Mouse (Mus musculus) myocyte (in vitro differentiated cells): ENCODE data around the gene Anxa4. TPM values are rescaled to one million over a fixed set of nuclear protein-coding genes. Genes with fewer than 3 reads are reported as not detected.
A peak's percentile ranks its signal among the peaks of the same experiment; 100 is the strongest.

Source experiments
- H3K27me3 ChIP-seq: one replicate; pipeline ENCODE4 v1.6.1; 2011; ENCODE audit not compliant: control insufficient read depth, insufficient read depth, insufficient read length
- H3K36me3 ChIP-seq: one replicate; pipeline ENCODE4 v1.6.1; 2011; ENCODE audit not compliant: control insufficient read depth, insufficient read depth
- H3K4me2 ChIP-seq: one replicate; pipeline ENCODE4 v1.6.1; 2011; ENCODE audit warnings: low read depth, control low read depth
- H3K4me3 ChIP-seq: one replicate; pipeline ENCODE4 v1.5.1; 2011; ENCODE audit warnings: mild to moderate bottlenecking, control low read depth, moderate library complexity
- H3K79me2 ChIP-seq: one replicate; pipeline ENCODE4 v1.6.1; 2011; ENCODE audit not compliant: control insufficient read depth, insufficient read depth
- H3ac ChIP-seq: one replicate; pipeline ENCODE4 v1.6.1; 2011; ENCODE audit not compliant: control insufficient read depth, insufficient read length
- CEBPB ChIP-seq: IDR thresholded peaks from 2 replicates; pipeline ENCODE4 v1.6.1; 2011; ENCODE audit warnings: mild to moderate bottlenecking, moderate library complexity; ENCODE audit not compliant: poor library complexity, insufficient read depth, severe bottlenecking
- E2F4 ChIP-seq: IDR thresholded peaks from one replicate; pipeline ENCODE4 v1.6.1; 2011; ENCODE audit warnings: mild to moderate bottlenecking, control low read depth, moderate library complexity; ENCODE audit not compliant: insufficient read depth
- MAX ChIP-seq: IDR thresholded peaks from one replicate; pipeline ENCODE4 v1.6.1; 2011; ENCODE audit warnings: low read depth, mild to moderate bottlenecking, control low read depth
- MYOD1 ChIP-seq, 3 experiments: IDR thresholded peaks; one replicate each; pipeline ENCODE4 v1.6.1; 2011; ENCODE audit warnings: control low read depth in 2 of 3, low read depth in 2 of 3, mild to moderate bottlenecking in 2 of 3, moderate library complexity in 1 of 3; ENCODE audit not compliant: insufficient read length in 2 of 3, control insufficient read depth in 1 of 3
- MYOG ChIP-seq, 3 experiments: IDR thresholded peaks; one replicate each; pipeline ENCODE4 v1.6.1; 2011; ENCODE audit warnings: control low read depth in 2 of 3, low read depth in 2 of 3, mild to moderate bottlenecking in 2 of 3; ENCODE audit not compliant: insufficient read length in 2 of 3, control insufficient read depth in 1 of 3, insufficient read depth in 1 of 3
- POLR2A ChIP-seq: IDR thresholded peaks from one replicate; pipeline ENCODE4 v1.6.1; 2011; ENCODE audit warnings: low read depth, mild to moderate bottlenecking, control low read depth, moderate library complexity; ENCODE audit not compliant: insufficient read length
- POLR2AphosphoS2 ChIP-seq: IDR thresholded peaks from one replicate; pipeline ENCODE4 v1.6.1; 2011; ENCODE audit warnings: low read depth, control low read depth; ENCODE audit not compliant: insufficient read length
- REST ChIP-seq: IDR thresholded peaks from one replicate; pipeline ENCODE4 v1.6.1; 2011; ENCODE audit warnings: mild to moderate bottlenecking, control low read depth, moderate library complexity; ENCODE audit not compliant: insufficient read depth, insufficient read length
- SRF ChIP-seq: IDR thresholded peaks from one replicate; pipeline ENCODE4 v1.6.1; 2011; ENCODE audit warnings: low read depth; ENCODE audit not compliant: control insufficient read depth, insufficient read length
- TCF12 ChIP-seq: IDR thresholded peaks from one replicate; pipeline ENCODE4 v1.6.1; 2011; ENCODE audit warnings: mild to moderate bottlenecking, control low read depth; ENCODE audit not compliant: poor library complexity, insufficient read depth, severe bottlenecking
- TCF3 ChIP-seq: IDR thresholded peaks from one replicate; pipeline ENCODE4 v1.6.1; 2011; ENCODE audit warnings: low read depth, control low read depth; ENCODE audit not compliant: insufficient read length
- USF1 ChIP-seq: IDR thresholded peaks from one replicate; pipeline ENCODE4 v1.6.1; 2011; ENCODE audit warnings: low read depth, mild to moderate bottlenecking, control low read depth, moderate library complexity
- polyA plus RNA-seq: library from polyadenylated mRNA; unstranded; fragments of >200 nt; fragmentation: generic; extraction: Trizol; gene quantifications from one replicate; pipeline ENCODE4 v1.2.1, GENCODE M21; 2012; ENCODE audit warnings: missing spikeins

Gene Anxa4
- polyA plus RNA-seq, 1 experiment = 72.5 TPM

DNA sequence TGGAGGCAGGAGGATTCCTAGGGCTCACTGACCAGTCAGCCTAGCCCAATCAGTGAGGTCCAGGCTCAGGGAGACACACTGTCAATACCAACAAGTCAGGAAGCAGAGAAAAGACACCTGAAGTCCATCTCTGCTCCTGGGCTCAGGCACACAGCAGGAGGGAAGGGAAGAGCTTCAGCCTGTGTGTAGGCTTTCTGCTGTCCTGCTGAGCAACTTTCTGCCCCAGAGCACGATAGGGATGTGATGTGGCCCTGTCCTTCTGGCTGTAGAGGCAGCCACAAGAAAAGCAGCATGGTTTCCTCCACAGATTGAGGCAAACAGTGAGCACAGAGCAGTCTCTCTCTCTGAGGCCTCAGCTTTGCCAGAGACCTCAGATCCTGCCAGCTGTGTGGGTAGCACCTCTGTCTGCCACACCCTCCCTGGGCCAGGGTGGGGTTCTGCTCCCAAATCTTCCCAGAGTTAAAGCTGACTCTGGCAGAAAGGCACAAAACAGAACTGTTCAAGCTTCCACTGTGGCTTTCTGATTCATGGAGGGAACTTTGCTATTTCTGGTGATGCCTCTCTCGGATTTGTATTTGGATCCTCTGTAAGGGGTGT lies 11.9 kb downstream of the Anxa4 start:
- no peak for TF ChIP-seq SRF
- no peak for TF ChIP-seq USF1
- no peak for TF ChIP-seq CEBPB
- TF ChIP-seq TCF12 = no peak
- no peak for TF ChIP-seq MAX
- TF ChIP-seq POLR2AphosphoS2 = no peak
- no peak for TF ChIP-seq POLR2A
- TF ChIP-seq E2F4 = no peak
- TF ChIP-seq MYOG (IDR thresholded peaks at IDR 0.05; ENCODE audit: control insufficient read depth in 1 of 3, insufficient read depth in 1 of 3, insufficient read length in 2 of 3, low read depth in 2 of 3) = no peak
- no peak for TF ChIP-seq TCF3
- no peak for TF ChIP-seq REST
- no peaks in the 10 kb centered on the region for H3K36me3 ChIP-seq
- no peaks in the 10 kb centered on the region for H3K27me3 ChIP-seq
- no peak overlapping the region for H3K4me3 ChIP-seq
- H3K79me2 ChIP-seq = peaks cover 32% of the 10 kb centered on the region
- no peak overlapping the region for H3ac ChIP-seq
- peak overlapping the region; percentile 62 for H3K4me2 ChIP-seq

DNA sequence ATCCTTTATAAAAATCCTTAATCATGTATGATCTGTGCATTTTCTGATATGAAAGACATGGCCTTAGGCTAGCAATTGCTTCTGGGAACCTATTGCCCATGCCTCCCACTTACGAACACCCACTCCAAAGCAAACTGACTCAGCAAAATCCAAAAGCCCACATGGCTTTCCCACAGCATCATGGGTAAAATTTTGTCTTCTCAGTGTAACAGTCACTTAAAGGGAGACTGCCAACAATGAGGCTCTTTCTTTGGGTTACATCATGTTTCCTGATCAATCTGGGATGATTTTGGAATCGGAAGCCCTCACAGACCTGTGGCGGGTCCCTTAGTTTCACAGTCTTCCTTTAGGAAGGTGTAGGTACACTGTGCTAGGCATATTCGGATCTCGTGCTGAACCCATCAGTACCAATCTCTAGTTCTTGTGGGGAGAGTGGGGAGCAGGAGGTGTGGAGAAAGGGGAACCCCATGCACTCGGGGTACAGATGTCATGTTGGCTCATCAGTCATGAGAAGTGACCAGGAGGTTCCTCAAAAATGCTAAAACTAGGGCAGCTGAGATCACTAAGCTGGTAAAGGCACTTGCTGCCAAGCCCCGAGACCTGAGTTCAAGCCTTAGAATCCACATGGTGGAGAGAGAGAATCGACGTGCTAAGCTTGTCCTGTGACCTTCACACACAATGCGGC lies 14.3 kb downstream of the Anxa4 start:
- Histone ChIP-seq H3K36me3 (no peaks in the 10 kb centered on the region), H3K4me3 (no peak overlapping the region), H3ac (no peak overlapping the region), H3K27me3 (no peaks in the 10 kb centered on the region), H3K4me2 (no peak overlapping the region), H3K79me2 (peaks cover 36% of the 10 kb centered on the region)
- TF ChIP-seq USF1 = no peak
- peak; percentile 65; the same call in 1 of the 2 replicates for TF ChIP-seq CEBPB

DNA sequence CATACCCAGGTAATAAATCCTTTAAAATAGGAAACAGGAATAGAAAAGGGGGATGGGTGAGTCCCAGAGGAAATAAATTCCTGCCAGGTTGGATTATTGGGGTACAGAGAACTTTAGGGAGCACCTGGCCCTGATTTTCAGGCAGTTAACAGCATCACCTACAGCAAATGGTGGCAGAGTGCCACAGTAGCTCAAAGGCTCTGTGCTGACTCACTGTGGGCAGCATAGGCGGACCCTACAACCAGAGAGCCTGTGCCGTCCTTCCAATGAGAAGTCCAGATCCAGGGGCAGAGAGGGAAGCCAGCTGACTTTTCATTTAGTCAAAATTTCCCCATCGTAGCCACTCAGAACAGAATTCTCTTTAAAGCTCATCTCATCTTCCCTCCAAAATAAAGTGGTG lies 16.2 kb downstream of the Anxa4 start:
- H3K79me2 ChIP-seq = peaks cover 37% of the 10 kb centered on the region
- no peak overlapping the region for H3ac ChIP-seq
- no peaks in the 10 kb centered on the region for H3K36me3 ChIP-seq
- H3K4me3 ChIP-seq = no peak overlapping the region
- H3K27me3 ChIP-seq = no peaks in the 10 kb centered on the region
- peak overlapping the region; percentile 36 for H3K4me2 ChIP-seq
- no peak for TF ChIP-seq SRF
- TF ChIP-seq E2F4 = no peak
- no peak for TF ChIP-seq TCF12
- TF ChIP-seq POLR2AphosphoS2 = no peak
- no peak for TF ChIP-seq MAX
- no peak for TF ChIP-seq REST
- no peak for TF ChIP-seq MYOG (IDR thresholded peaks at IDR 0.05; ENCODE audit: control insufficient read depth in 1 of 3, insufficient read depth in 1 of 3, insufficient read length in 2 of 3, low read depth in 2 of 3)

DNA sequence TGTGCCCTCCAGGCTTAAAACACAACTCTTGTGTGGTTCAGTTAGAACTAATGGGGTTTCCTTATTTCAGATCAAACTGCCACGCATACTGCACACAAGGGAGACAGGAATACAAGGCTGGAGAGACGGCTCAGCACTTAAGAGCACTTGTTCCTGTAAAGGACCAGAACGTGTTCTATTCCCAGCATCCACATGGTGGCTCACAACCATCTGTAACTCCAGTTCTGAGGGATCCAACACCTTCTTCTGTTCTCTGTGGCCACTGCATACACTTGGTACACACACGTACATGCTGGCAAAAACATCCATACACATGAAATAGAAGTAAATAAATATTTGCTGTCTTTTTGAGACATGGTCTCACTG lies 16.7 kb downstream of the Anxa4 start:
- Histone ChIP-seq H3K36me3 (no peaks in the 10 kb centered on the region), H3K4me3 (no peak overlapping the region), H3K4me2 (peak overlapping the region; percentile 36), H3ac (no peak overlapping the region), H3K79me2 (peaks cover 37% of the 10 kb centered on the region), H3K27me3 (no peaks in the 10 kb centered on the region)
- TF ChIP-seq POLR2A = no peak
- TF ChIP-seq CEBPB = no peak
- TF ChIP-seq TCF12 = no peak
- no peak for TF ChIP-seq SRF
- TF ChIP-seq TCF3 = no peak
- TF ChIP-seq MYOD1 (IDR thresholded peaks at IDR 0.05; ENCODE audit: control insufficient read depth in 1 of 3, insufficient read length in 2 of 3, low read depth in 2 of 3) = no peak
- TF ChIP-seq USF1 = no peak
- no peak for TF ChIP-seq MAX
- TF ChIP-seq MYOG (IDR thresholded peaks at IDR 0.05; ENCODE audit: control insufficient read depth in 1 of 3, insufficient read depth in 1 of 3, insufficient read length in 2 of 3, low read depth in 2 of 3) = no peak
- TF ChIP-seq POLR2AphosphoS2 = no peak
- TF ChIP-seq REST = no peak
- TF ChIP-seq E2F4 = no peak

DNA sequence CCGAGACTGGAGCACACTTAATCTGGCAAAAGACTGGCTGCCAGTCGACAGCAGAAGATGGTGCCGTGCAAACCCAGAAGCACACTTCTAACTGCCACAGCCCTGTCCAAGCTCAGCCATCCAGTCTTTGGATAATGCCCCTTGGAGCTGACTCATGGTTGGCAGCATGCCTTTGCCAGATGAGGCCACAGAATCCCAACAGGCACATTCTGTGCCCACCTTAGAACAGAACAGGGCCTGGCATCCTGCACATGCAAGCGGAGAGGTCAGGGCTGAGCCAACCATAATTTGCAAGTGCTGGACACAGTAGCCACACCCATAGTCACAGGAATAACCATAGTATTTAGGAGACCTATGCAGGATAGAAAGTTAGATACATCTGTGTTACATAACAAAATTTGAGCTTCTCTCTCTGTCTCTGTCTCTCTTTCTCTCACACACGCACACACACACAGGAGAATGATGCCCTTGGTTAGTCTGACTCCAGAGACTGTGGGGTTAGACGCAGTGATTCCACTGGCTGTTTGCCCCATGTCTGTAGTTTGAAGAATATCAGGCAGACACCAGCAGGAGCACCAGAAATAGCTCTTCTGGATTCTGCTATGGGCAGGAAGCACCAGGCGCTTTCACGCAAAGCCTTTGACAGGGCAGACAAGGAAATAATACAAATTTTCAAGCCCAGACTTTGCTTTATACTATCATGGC lies 17.2 kb downstream of the Anxa4 start:
- H3K27me3 ChIP-seq = no peaks in the 10 kb centered on the region
- TF ChIP-seq POLR2AphosphoS2 (no peak), TCF12 (no peak), SRF (no peak), MYOD1 (IDR thresholded peaks at IDR 0.05; ENCODE audit: control insufficient read depth in 1 of 3, insufficient read length in 2 of 3, low read depth in 2 of 3) (peak in 1 of 3 experiments; percentile 37), USF1 (no peak)
- H3K36me3 ChIP-seq = no peaks in the 10 kb centered on the region
- peak overlapping the region; percentile 46 for H3K4me2 ChIP-seq
- no peak overlapping the region for H3K4me3 ChIP-seq
- H3K79me2 ChIP-seq = peaks cover 41% of the 10 kb centered on the region
- H3ac ChIP-seq = no peak overlapping the region
